Mouse (Mus musculus) liver, adult 2 months (tissue): ENCODE results near the gene Nek10. TPM values are rescaled to one million over a fixed set of nuclear protein-coding genes. Genes with fewer than 3 reads are reported as not detected.

Source experiments
- DNase-seq: peaks from one replicate; pipeline ENCODE4 v3.0.0-alpha.2; 2011; ENCODE audit warnings: low read depth, low spot score; ENCODE audit errors: extremely low read depth
- H3K27ac ChIP-seq: fragments of 200-500 bp; replicated peaks from 2 replicates; pipeline ENCODE4 v1.5.1; 2012; ENCODE audit warnings: low read depth, mild to moderate bottlenecking, control low read depth, inconsistent platforms, low read length; ENCODE audit not compliant: insufficient read depth
- H3K27me3 ChIP-seq: fragments of 200-500 bp; 2 replicates; pipeline ENCODE4 v1.6.1; 2012; ENCODE audit warnings: mild to moderate bottlenecking, moderate library complexity, low read length, inconsistent platforms; ENCODE audit not compliant: control insufficient read depth, insufficient read depth
- H3K36me3 ChIP-seq: fragments of 200-500 bp; 2 replicates; pipeline ENCODE4 v1.6.1; 2012; ENCODE audit warnings: low read length, inconsistent platforms; ENCODE audit not compliant: control insufficient read depth, insufficient read depth
- H3K4me1 ChIP-seq: fragments of 200-500 bp; 2 replicates; pipeline ENCODE4 v1.6.1; 2011; ENCODE audit warnings: low read length; ENCODE audit not compliant: control insufficient read depth, insufficient read depth
- H3K4me3 ChIP-seq: fragments of 200-500 bp; 2 replicates; pipeline ENCODE4 v1.5.1; 2011; ENCODE audit warnings: low read depth, mild to moderate bottlenecking, control low read depth, low read length, moderate library complexity; ENCODE audit not compliant: insufficient read depth
- H3K79me2 ChIP-seq: fragments of 200-500 bp; 2 replicates; pipeline ENCODE4 v1.6.1; 2012; ENCODE audit warnings: inconsistent platforms, mild to moderate bottlenecking, low read length, moderate library complexity; ENCODE audit not compliant: control insufficient read depth, insufficient read depth
- H3K9ac ChIP-seq: fragments of 200-500 bp; 2 replicates; pipeline ENCODE4 v1.6.1; 2012; ENCODE audit warnings: low read depth, mild to moderate bottlenecking, control low read depth, inconsistent platforms, low read length
- CTCF ChIP-seq: fragments of 200-500 bp; IDR thresholded peaks from 2 replicates; pipeline ENCODE4 v1.5.1; 2011; ENCODE audit warnings: low read depth, low read length, control low read depth
- POLR2A ChIP-seq: fragments of 200-500 bp; IDR thresholded peaks from 2 replicates; pipeline ENCODE4 v1.6.1; 2011; ENCODE audit warnings: low read length, control low read depth; ENCODE audit not compliant: insufficient read depth; ENCODE audit errors: extremely low read depth
- WGBS: fragments of 180-500 bp; shearing (Covaris S2); methylation state at CpG from one replicate; pipeline ENCODE4 v1.1.7; 2018; 5-methylcytosine and 5-hydroxymethylcytosine counted together
- polyA plus RNA-seq: library from polyadenylated mRNA; depleted of rRNA; stranded (reverse); fragments of >200 nt; gene quantifications from 2 replicates; pipeline ENCODE4 v1.2.3, GENCODE M21; 2012
- total RNA-seq: library from RNA; depleted of rRNA; stranded (reverse); fragments of >200 nt; gene quantifications from 2 replicates; pipeline ENCODE4 v1.2.3, GENCODE M21; 2014

Gene Nek10
- total and polyA plus RNA-seq, 2 experiments = under 0.01 TPM; not detected in 1

DNA sequence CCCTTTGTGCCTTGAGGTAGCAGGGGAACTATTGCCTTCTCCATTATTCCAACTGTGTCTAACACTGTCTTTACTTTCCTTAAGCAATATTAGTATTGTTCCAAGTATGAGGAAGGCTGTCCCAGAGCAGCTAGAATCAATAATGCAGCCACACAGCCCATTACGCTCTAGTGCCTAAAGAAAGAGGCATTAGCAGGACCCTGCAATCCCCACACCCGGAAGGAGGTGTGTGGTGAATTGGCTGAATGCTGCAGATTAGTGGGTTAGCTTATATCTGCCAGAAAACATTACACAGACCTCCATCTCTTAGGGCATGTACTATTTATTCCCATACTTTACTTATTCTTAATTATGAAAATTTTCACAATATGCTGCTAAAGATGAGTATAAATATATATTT, 145.8 kb downstream of the Nek10 start:
- H3K27ac ChIP-seq = no peak overlapping the region
- no peaks in the 10 kb centered on the region for H3K36me3 ChIP-seq
- no peak overlapping the region for H3K4me3 ChIP-seq
- no peaks in the 10 kb centered on the region for H3K27me3 ChIP-seq
- H3K79me2 ChIP-seq = no peaks in the 10 kb centered on the region
- no peak for DNase-seq
- no peak overlapping the region for H3K9ac ChIP-seq
- no peaks in the 10 kb centered on the region for H3K4me1 ChIP-seq
- WGBS = 79% methylated on average over 2 of the region's 2 CpGs
- no peak for TF ChIP-seq CTCF
- no peak for TF ChIP-seq POLR2A

GRCm38 (mm10) chr14:14951808-14952207, 148.6 kb downstream of the Nek10 start:
- no peak for TF ChIP-seq CTCF
- TF ChIP-seq POLR2A = no peak
- Histone ChIP-seq H3K27ac (no peak overlapping the region), H3K27me3 (no peaks in the 10 kb centered on the region), H3K9ac (no peak overlapping the region), H3K4me3 (no peak overlapping the region), H3K79me2 (no peaks in the 10 kb centered on the region), H3K4me1 (no peaks in the 10 kb centered on the region), H3K36me3 (no peaks in the 10 kb centered on the region)
- 56% methylated on average over 1 of the region's 1 CpGs for WGBS
- DNase-seq = no peak

GRCm38 (mm10) chr14:14959780-14960440, 156.7 kb downstream of the Nek10 start:
- 90% methylated on average over 2 of the region's 2 CpGs for WGBS
- H3K79me2 ChIP-seq = no peaks in the 10 kb centered on the region
- no peak overlapping the region for H3K4me3 ChIP-seq
- DNase-seq = no peak
- H3K27me3 ChIP-seq = no peaks in the 10 kb centered on the region
- no peak overlapping the region for H3K27ac ChIP-seq
- no peak overlapping the region for H3K9ac ChIP-seq
- H3K4me1 ChIP-seq = no peaks in the 10 kb centered on the region
- H3K36me3 ChIP-seq = no peaks in the 10 kb centered on the region
- no peak for TF ChIP-seq POLR2A
- TF ChIP-seq CTCF = no peak

- DNase-seq = no peak
- Histone ChIP-seq H3K27ac (no peak overlapping the region), H3K4me3 (no peak overlapping the region), H3K27me3 (no peaks in the 10 kb centered on the region), H3K36me3 (no peaks in the 10 kb centered on the region), H3K79me2 (no peaks in the 10 kb centered on the region), H3K4me1 (no peaks in the 10 kb centered on the region), H3K9ac (no peak overlapping the region)
- WGBS = 47% methylated on average over 2 of the region's 2 CpGs
- TF ChIP-seq POLR2A = no peak
- no peak for TF ChIP-seq CTCF
Observed at GRCm38 (mm10) chr14:14960441-14960988, 157.3 kb downstream of the Nek10 start.

- DNase-seq = no peak
- no peak overlapping the region for H3K27ac ChIP-seq
- no peak overlapping the region for H3K9ac ChIP-seq
- H3K36me3 ChIP-seq = no peaks in the 10 kb centered on the region
- TF ChIP-seq CTCF (no peak), POLR2A (no peak)
- H3K4me1 ChIP-seq = no peaks in the 10 kb centered on the region
- no peaks in the 10 kb centered on the region for H3K79me2 ChIP-seq
- H3K27me3 ChIP-seq = no peaks in the 10 kb centered on the region
- WGBS = 67% methylated on average over 2 of the region's 2 CpGs
- H3K4me3 ChIP-seq = no peak overlapping the region
Observed at GRCm38 (mm10) chr14:14970633-14971032, 167.4 kb downstream of the Nek10 start.

- TF ChIP-seq POLR2A (no peak), CTCF (no peak)
- Histone ChIP-seq H3K79me2 (no peaks in the 10 kb centered on the region), H3K4me3 (no peak overlapping the region), H3K9ac (no peak overlapping the region), H3K27ac (no peak overlapping the region), H3K27me3 (no peaks in the 10 kb centered on the region), H3K4me1 (no peaks in the 10 kb centered on the region), H3K36me3 (no peaks in the 10 kb centered on the region)
- 63% methylated on average over 4 of the region's 4 CpGs for WGBS
- DNase-seq = no peak
Observed at GRCm38 (mm10) chr14:14971056-14971455, 167.8 kb downstream of the Nek10 start.
